Mouse (Mus musculus): ENCODE results near the gene Gm17409. TPM values are rescaled to one million over a fixed set of nuclear protein-coding genes. Genes with fewer than 3 reads are reported as not detected.

Gene Gm17409
- not detected for total RNA-seq (2023)

GRCm38 (mm10) chr2:58469816-58470215 lies at the start of gene Gm17409:
Gene Gm17409, plus strand, starts transcription at chr2:58470116.

Other genes with a start within 250 kb of the Gm17409 start
- gene Acvr1c, start 112.2 kb upstream of the Gm17409 start, total RNA-seq (2023) = not detected
- not detected for gene Acvr1, start 97.0 kb downstream of the Gm17409 start, total RNA-seq (2023)
- not detected for gene Upp2, start 97.2 kb downstream of the Gm17409 start, total RNA-seq (2023)